Mouse (Mus musculus) cortical plate, adult 2 months (tissue): Measurements from ENCODE around the gene Gm42517.

Source experiments
- CTCF ChIP-seq: fragments of 200-500 bp; IDR thresholded peaks from 2 replicates; pipeline ENCODE4 v1.5.1; 2011; ENCODE audit warnings: mild to moderate bottlenecking, control low read depth, low read length; ENCODE audit not compliant: insufficient read depth; ENCODE audit errors: extremely low read depth
- POLR2A ChIP-seq: fragments of 200-500 bp; IDR thresholded peaks from 2 replicates; pipeline ENCODE4 v1.6.1; 2011; ENCODE audit warnings: mild to moderate bottlenecking, low read length, control low read depth; ENCODE audit not compliant: insufficient read depth; ENCODE audit errors: extremely low read depth

DNA sequence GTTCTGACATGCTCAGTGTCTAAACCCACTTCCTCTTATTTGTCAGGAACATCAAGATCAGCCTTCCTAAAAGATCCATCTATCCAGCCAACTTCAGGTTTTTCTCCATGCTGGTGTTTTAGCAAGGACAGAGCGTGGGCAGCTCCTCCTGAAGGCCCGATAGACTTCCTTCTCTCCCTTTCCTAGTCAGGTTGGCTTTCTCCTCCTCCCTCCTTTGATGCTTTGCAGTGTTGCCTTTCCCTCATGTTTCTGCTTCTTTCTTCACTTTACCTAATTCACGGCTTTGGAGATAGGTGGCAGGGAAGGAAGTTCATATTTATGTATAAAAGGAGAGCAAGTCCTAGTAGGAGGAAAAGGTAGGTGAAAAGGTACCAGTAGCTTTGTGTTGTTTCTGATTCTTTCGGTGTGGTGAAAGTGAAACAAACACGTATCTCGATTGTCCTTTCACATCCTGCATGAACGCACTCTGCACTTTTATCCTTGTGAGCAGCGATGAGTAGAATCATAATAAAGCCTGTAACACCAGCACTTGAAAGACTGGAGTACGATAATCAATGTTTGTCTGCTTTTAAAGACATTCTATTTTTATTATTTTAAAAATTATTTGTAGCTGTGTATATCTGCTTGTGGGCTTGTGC, 18.1 kb downstream of the Gm42517 start:
- TF ChIP-seq CTCF (no peak), POLR2A (no peak)
